Mouse (Mus musculus): ENCODE measurements around the gene Vwa1. TPM values are rescaled to one million over a fixed set of nuclear protein-coding genes. Genes with fewer than 3 reads are reported as not detected.

Vwa1 gene
- not detected for total RNA-seq (2023)

GRCm38 (mm10) chr4:155774280-155774754 is at the start of gene Vwa1:
Vwa1 (minus strand) TSS chr4:155774698.

GRCm38 (mm10) chr4:155811929-155812664 is 37.6 kb upstream of the Vwa1 start, which contains the start of gene Ccnl2:
Ccnl2 (plus strand) TSS chr4:155812489.

GRCm38 (mm10) chr4:155802741-155803339 is 28.3 kb upstream of the Vwa1 start, which contains the start of gene Mrpl20:
Mrpl20 (plus strand) TSS chr4:155802878.

GRCm38 (mm10) chr4:155790021-155790489 is 15.6 kb upstream of the Vwa1 start, which contains the start of gene Ankrd65:
Ankrd65 (plus strand) TSS chr4:155790439.

GRCm38 (mm10) chr4:155785819-155786218 is 11.3 kb upstream of the Vwa1 start, which contains the start of gene Tmem88b:
Tmem88b (minus strand) TSS chr4:155785874.

GRCm38 (mm10) chr4:155760613-155761355 is 13.7 kb downstream of the Vwa1 start, which contains the start of gene Atad3a:
Atad3a (minus strand) TSS chr4:155761093.

GRCm38 (mm10) chr4:155734350-155734941 is 40.1 kb downstream of the Vwa1 start, which contains the start of gene Tmem240:
Tmem240 (plus strand) TSS chr4:155734800.

Other genes with a start within 250 kb of the Vwa1 start
- 100 to 1,000 TPM; 370 to 381 TPM for gene Nadk, start 212.3 kb downstream of the Vwa1 start, total RNA-seq (2023)
- gene Slc35e2, start 173.3 kb downstream of the Vwa1 start, total RNA-seq (2023), result 10 to 100 TPM; 15.3 to 15.9 TPM
- gene Cdk11b, start 149.8 kb downstream of the Vwa1 start, total RNA-seq (2023), result 100 to 1,000 TPM; 142 to 143 TPM
- gene Gm10563, start 129.3 kb downstream of the Vwa1 start, total RNA-seq (2023), result not detected
- gene Mmp23, start 121.3 kb downstream of the Vwa1 start, total RNA-seq (2023), result 1 to 10 TPM in 1 of 2 experiments, under 1 TPM in 1; 0.64 to 1.2 TPM
- gene Mib2, start 105.5 kb downstream of the Vwa1 start, total RNA-seq (2023), result 10 to 100 TPM; 37.6 to 40.6 TPM
- gene Fndc10, start 80.4 kb downstream of the Vwa1 start, total RNA-seq (2023), result under 1 TPM; 0.90 to 1.00 TPM
- gene Ssu72, start 69.9 kb downstream of the Vwa1 start, total RNA-seq (2023), result 10 to 100 TPM; 95.1 to 95.2 TPM
- gene Tmem240, start 39.9 kb downstream of the Vwa1 start, total RNA-seq (2023), result under 1 TPM; 0.44 to 0.51 TPM
- 10 to 100 TPM; 10.7 to 13.0 TPM for gene Atad3a, start 13.6 kb downstream of the Vwa1 start, total RNA-seq (2023)
- gene Tmem88b, start 11.2 kb upstream of the Vwa1 start, total RNA-seq (2023), result not detected
- gene Ankrd65, start 15.7 kb upstream of the Vwa1 start, total RNA-seq (2023), result under 1 TPM in 1 of 2 experiments, not detected in 1; 0.40 TPM
- gene Mrpl20, start 28.2 kb upstream of the Vwa1 start, total RNA-seq (2023), result 10 to 100 TPM; 49.7 to 50.7 TPM
- gene Ccnl2, start 37.8 kb upstream of the Vwa1 start, total RNA-seq (2023), result 100 to 1,000 TPM; 131 to 142 TPM
- 100 to 1,000 TPM in 1 of 2 experiments, 10 to 100 TPM in 1; 81.0 to 100 TPM for gene Aurkaip1, start 56.6 kb upstream of the Vwa1 start, total RNA-seq (2023)
- gene Mxra8, start 65.0 kb upstream of the Vwa1 start, total RNA-seq (2023), result under 1 TPM in 1 of 2 experiments, not detected in 1; 0.78 TPM
- 10 to 100 TPM; 49.5 to 53.3 TPM for gene Dvl1, start 72.7 kb upstream of the Vwa1 start, total RNA-seq (2023)
- gene Tas1r3, start 88.7 kb upstream of the Vwa1 start, total RNA-seq (2023), result 1 to 10 TPM; 2.6 to 2.8 TPM
- gene Cptp, start 94.7 kb upstream of the Vwa1 start, total RNA-seq (2023), result 10 to 100 TPM; 22.2 TPM
- gene Ints11, start 94.8 kb upstream of the Vwa1 start, total RNA-seq (2023), result 10 to 100 TPM; 40.0 to 40.7 TPM
- gene Pusl1, start 117.1 kb upstream of the Vwa1 start, total RNA-seq (2023), result 10 to 100 TPM; 12.2 TPM
- 10 to 100 TPM; 57.0 to 63.5 TPM for gene Acap3, start 117.1 kb upstream of the Vwa1 start, total RNA-seq (2023)
- gene Ube2j2, start 169.1 kb upstream of the Vwa1 start, total RNA-seq (2023), result 10 to 100 TPM; 85.6 to 91.1 TPM
- gene C1qtnf12, start 187.6 kb upstream of the Vwa1 start, total RNA-seq (2023), result 10 to 100 TPM; 20.5 to 36.9 TPM
- 1 to 10 TPM; 2.0 to 2.4 TPM for gene B3galt6, start 218.0 kb upstream of the Vwa1 start, total RNA-seq (2023)
- 100 to 1,000 TPM in 1 of 2 experiments, 10 to 100 TPM in 1; 97.9 to 120 TPM for gene Sdf4, start 218.2 kb upstream of the Vwa1 start, total RNA-seq (2023)
- gene Tnfrsf4, start 239.1 kb upstream of the Vwa1 start, total RNA-seq (2023), result 1 to 10 TPM; 1.9 to 2.0 TPM